ENCODE assay signal across 26 mouse cellular contexts in genomic region chr6:77215322-77215721, GRCm38 (mm10). TPM values are rescaled to one million over a fixed set of nuclear protein-coding genes. Genes with fewer than 3 reads are reported as not detected.
DNase-seq lines count a peak whose midpoint lies in the region; ATAC-seq lines count a peak whose summit lies in the region.
"Had no signal": no experiment of that assay in that cellular context is flagged by ENCODE, and none has a peak within 500 bp of the region (broad histone marks: within the 10 kb centered on the region; RNA-seq: fewer than 3 reads in every experiment).

No protein-coding gene starts in this region.

- ATAC-seq in forebrain, embryonic 12.5 days (ENCODE audit: low FRiP score) = 0 out of 2 replicates have a peak, but pooled peaks have one; percentile 23
- no peak for ATAC-seq in forebrain, embryonic 13.5 days
- peak; percentile 28; the same call in 1 of the 2 replicates for ATAC-seq in neural tube, embryonic 11.5 days (ENCODE audit: insufficient read depth, low FRiP score, low TSS enrichment)
- ATAC-seq in neural tube, embryonic 12.5 days (ENCODE audit: low FRiP score, low read depth) = peak; percentile 63
- no peak for ATAC-seq in heart, embryonic 12.5 days (ENCODE audit: insufficient number of reproducible peaks, low FRiP score)
- ATAC-seq: CD4-positive, CD25-positive, alpha-beta regulatory T cell, adult 4 months; forebrain, embryonic 16.5 days; inflammation-experienced regulatory T-cells, adult 6 months had no signal

- peaks cover 7% of the 10 kb centered on the region for H3K4me1 ChIP-seq in forebrain, embryonic 12.5 days
- peaks cover 21% of the 10 kb centered on the region for H3K4me1 ChIP-seq in forebrain, embryonic 13.5 days
- H3K4me1 ChIP-seq in neural tube, embryonic 11.5 days (ENCODE audit: control insufficient read depth, insufficient read depth, low read length) = peaks cover 17% of the 10 kb centered on the region
- H3K4me1 ChIP-seq in neural tube, embryonic 12.5 days = peaks cover 22% of the 10 kb centered on the region; the same call in 1 of the 2 replicates
- H3K4me1 ChIP-seq in heart, embryonic 12.5 days (replicated peaks) = no peaks in the 10 kb centered on the region

- H3K9ac ChIP-seq in forebrain, embryonic 12.5 days = no peak overlapping the region
- no peak overlapping the region for H3K9ac ChIP-seq in forebrain, embryonic 13.5 days
- H3K9ac ChIP-seq in neural tube, embryonic 11.5 days (ENCODE audit: low read length) = no peak overlapping the region
- H3K9ac ChIP-seq in neural tube, embryonic 12.5 days = no peak overlapping the region
- no peak overlapping the region for H3K9ac ChIP-seq in heart, embryonic 12.5 days
- H3K9ac ChIP-seq: embryonic facial prominence, embryonic 15.5 days had no signal

- no peaks in the 10 kb centered on the region; the same call in 1 of the 2 replicates for H3K27me3 ChIP-seq in forebrain, embryonic 12.5 days
- no peaks in the 10 kb centered on the region for H3K27me3 ChIP-seq in forebrain, embryonic 13.5 days
- H3K27me3 ChIP-seq in neural tube, embryonic 11.5 days (ENCODE audit: control insufficient read depth, insufficient read depth, low read length) = no peaks in the 10 kb centered on the region
- no peaks in the 10 kb centered on the region for H3K27me3 ChIP-seq in neural tube, embryonic 12.5 days (replicated peaks)
- no peaks in the 10 kb centered on the region for H3K27me3 ChIP-seq in heart, embryonic 12.5 days (replicated peaks)
- H3K27me3 ChIP-seq: embryonic facial prominence, embryonic 15.5 days had no signal

- H3K4me3 ChIP-seq in forebrain, embryonic 12.5 days (replicated peaks) = no peak overlapping the region
- no peak overlapping the region for H3K4me3 ChIP-seq in forebrain, embryonic 13.5 days
- H3K4me3 ChIP-seq in neural tube, embryonic 11.5 days (ENCODE audit: low read depth, low read length) = no peak overlapping the region
- no peak overlapping the region for H3K4me3 ChIP-seq in neural tube, embryonic 12.5 days
- H3K4me3 ChIP-seq in heart, embryonic 12.5 days = no peak overlapping the region
- H3K4me3 ChIP-seq: embryonic facial prominence, embryonic 15.5 days; erythroblast, embryonic 14.5 days; forebrain, embryonic 10.5 days; gastrocnemius, adult 2 months had no signal

- WGBS in forebrain, embryonic 12.5 days = 76% methylated on average over 4 of the region's 4 CpGs
- 71% methylated on average over 4 of the region's 4 CpGs for WGBS in forebrain, embryonic 13.5 days
- 37% methylated on average over 4 of the region's 4 CpGs for WGBS in neural tube, embryonic 11.5 days
- 30% methylated on average over 4 of the region's 4 CpGs for WGBS in neural tube, embryonic 12.5 days
- WGBS in heart, embryonic 12.5 days = 81% methylated on average over 4 of the region's 4 CpGs

- no peak overlapping the region for H3K4me2 ChIP-seq in forebrain, embryonic 12.5 days
- no peak overlapping the region for H3K4me2 ChIP-seq in forebrain, embryonic 13.5 days
- no peak overlapping the region for H3K4me2 ChIP-seq in neural tube, embryonic 11.5 days (ENCODE audit: low read depth)
- no peak overlapping the region for H3K4me2 ChIP-seq in neural tube, embryonic 12.5 days (replicated peaks)
- no peak overlapping the region for H3K4me2 ChIP-seq in heart, embryonic 12.5 days
- H3K4me2 ChIP-seq: embryonic facial prominence, embryonic 15.5 days had no signal

- no peak for DNase-seq in neural tube, embryonic 11.5 days (ENCODE audit: low spot score)
- no peak for DNase-seq in neural tube, embryonic 10.5 days (ENCODE audit: extremely low spot score, low spot score)
- DNase-seq in urinary bladder, postnatal 14 days (ENCODE audit: low spot score) = no peak
- no peak for DNase-seq in urinary bladder, postnatal 4 days (ENCODE audit: low spot score in 2 of 2)
- DNase-seq: adrenal gland, adult 8-10 months; adrenal gland, postnatal 36 days; B cell, adult 2 months; cerebellum, adult 8-10 months; cerebellum, postnatal 14 days; embryo, embryonic 11 days; gastrocnemius, adult 2 months; gastrocnemius, postnatal 25 days; heart, adult 11 months; heart, postnatal 10 days; heart, postnatal 4 days had no signal

- no peaks in the 10 kb centered on the region for H3K36me3 ChIP-seq in forebrain, embryonic 12.5 days (replicated peaks)
- H3K36me3 ChIP-seq in forebrain, embryonic 13.5 days (ENCODE audit: poor library complexity, severe bottlenecking) = no peaks in the 10 kb centered on the region
- no peaks in the 10 kb centered on the region for H3K36me3 ChIP-seq in neural tube, embryonic 11.5 days (ENCODE audit: control insufficient read depth, insufficient read depth, low read length)
- no peaks in the 10 kb centered on the region for H3K36me3 ChIP-seq in neural tube, embryonic 12.5 days
- no peaks in the 10 kb centered on the region for H3K36me3 ChIP-seq in heart, embryonic 12.5 days
- H3K36me3 ChIP-seq: embryonic facial prominence, embryonic 15.5 days; forebrain, embryonic 10.5 days; G1E had no signal

- H3K27ac ChIP-seq in forebrain, embryonic 12.5 days = no peak overlapping the region
- H3K27ac ChIP-seq in forebrain, embryonic 13.5 days = no peak overlapping the region
- no peak overlapping the region for H3K27ac ChIP-seq in neural tube, embryonic 11.5 days (ENCODE audit: low read depth, low read length)
- H3K27ac ChIP-seq in neural tube, embryonic 12.5 days = no peak overlapping the region
- H3K27ac ChIP-seq in heart, embryonic 12.5 days (ENCODE audit: poor library complexity, severe bottlenecking) = no peak overlapping the region
- H3K27ac ChIP-seq: embryonic facial prominence, embryonic 15.5 days; forebrain, embryonic 10.5 days; gastrocnemius, adult 2 months had no signal

- H3K9me3 ChIP-seq in forebrain, embryonic 12.5 days = no peaks in the 10 kb centered on the region
- H3K9me3 ChIP-seq in forebrain, embryonic 13.5 days (replicated peaks) = no peaks in the 10 kb centered on the region
- H3K9me3 ChIP-seq in neural tube, embryonic 11.5 days (ENCODE audit: control insufficient read depth, low read length) = no peaks in the 10 kb centered on the region
- H3K9me3 ChIP-seq in neural tube, embryonic 12.5 days = no peaks in the 10 kb centered on the region
- H3K9me3 ChIP-seq in heart, embryonic 12.5 days (replicated peaks) = no peaks in the 10 kb centered on the region
- H3K9me3 ChIP-seq: embryonic facial prominence, embryonic 15.5 days; forebrain, embryonic 10.5 days had no signal

RNA-seq across cellular contexts. Expression of gene Lrrtm1, which starts 27.2 kb away (rescaled TPM):
- 16.4 and 16.8 TPM in 2 replicates for polyA plus RNA-seq in forebrain, embryonic 12.5 days (2016; fragmentation: Nextera tagmentation; extraction: Ambion mirVana)
- 23.9 and 25.2 TPM in 2 replicates for polyA plus RNA-seq in forebrain, embryonic 13.5 days (2015; fragmentation: Nextera tagmentation; extraction: Ambion mirVana)
- polyA plus RNA-seq in neural tube, embryonic 11.5 days (2014; fragmentation: Nextera tagmentation; extraction: Ambion mirVana) = 11.2 and 12.7 TPM in 2 replicates
- polyA plus RNA-seq in neural tube, embryonic 12.5 days (2016; fragmentation: Nextera tagmentation; extraction: Ambion mirVana) = 21.5 and 24.8 TPM in 2 replicates
- polyA plus RNA-seq in heart, embryonic 12.5 days (2016; fragmentation: Nextera tagmentation; extraction: Ambion mirVana) = 0.83 and 1.1 TPM in 2 replicates
- polyA plus RNA-seq: CD4-positive, CD25-positive, alpha-beta regulatory T cell, adult 4 months; erythroblast, embryonic 14.5 days; G1E; inflammation-experienced regulatory T-cells, adult 6 months had no signal

Comparison
In these comparisons a context has a peak if more than half of its experiments do, and no peak if none do; other contexts are left out.
1. ATAC-seq: peak in forebrain, embryonic 12.5 days (single experiment), neural tube, embryonic 11.5 days (single experiment) and neural tube, embryonic 12.5 days (single experiment); none in forebrain, embryonic 13.5 days (single experiment) and heart, embryonic 12.5 days (single experiment).